ENCODE assay signal across 8 mouse cellular contexts in genomic region chr9:86572196-86572595, GRCm38 (mm10). TPM values are rescaled to one million over a fixed set of nuclear protein-coding genes. Genes with fewer than 3 reads are reported as not detected.
A peak's percentile ranks its signal among the peaks of the same experiment; 100 is the strongest.
DNase-seq lines count a peak whose midpoint lies in the region; ATAC-seq and TF ChIP-seq lines count a peak whose summit lies in the region.

No protein-coding gene starts in this region.

- H3K4me1 ChIP-seq in kidney, embryonic 16.5 days (ENCODE audit: insufficient read depth, low read length): peaks cover 9% of the 10 kb centered on the region
- H3K4me1 ChIP-seq in ES-E14 (ENCODE audit: control insufficient read depth in 2 of 2, insufficient read depth in 2 of 2, low read length in 2 of 2, poor library complexity in 1 of 2): peaks cover 2 to 8% of the 10 kb centered on the region in 2 experiments; a peak in 2 of 4 replicates
- H3K4me1 ChIP-seq in hindbrain, embryonic 14.5 days (replicated peaks; ENCODE audit: control insufficient read depth, insufficient read depth, low read length): peaks cover 9% of the 10 kb centered on the region

- H3K4me2 ChIP-seq in kidney, embryonic 16.5 days (replicated peaks; ENCODE audit: low read depth, low read length): peak overlapping the region; percentile 93
- peak overlapping the region; percentile 99 for H3K4me2 ChIP-seq in hindbrain, embryonic 14.5 days (replicated peaks)

- peaks cover 7% of the 10 kb centered on the region; the same call in 1 of the 2 replicates for H3K36me3 ChIP-seq in kidney, embryonic 16.5 days (ENCODE audit: insufficient read depth, low read length)
- peaks cover 10% of the 10 kb centered on the region; the same call in 1 of the 2 replicates for H3K36me3 ChIP-seq in ES-E14 (ENCODE audit: control insufficient read depth, insufficient read depth, low read length, poor library complexity, severe bottlenecking)
- H3K36me3 ChIP-seq in hindbrain, embryonic 14.5 days (replicated peaks; ENCODE audit: control insufficient read depth, insufficient read depth): peaks cover 22% of the 10 kb centered on the region

- WGBS in kidney, embryonic 16.5 days: 1% methylated on average over 25 of the region's 25 CpGs
- 1% methylated on average over 25 of the region's 25 CpGs for WGBS in hindbrain, embryonic 14.5 days

- no peaks in the 10 kb centered on the region for H3K27me3 ChIP-seq in kidney, embryonic 16.5 days (ENCODE audit: insufficient read depth, low read length)
- no peaks in the 10 kb centered on the region for H3K27me3 ChIP-seq in hindbrain, embryonic 14.5 days (ENCODE audit: control insufficient read depth, insufficient read depth, low read length)

- in situ Hi-C loops in ES-E14 (cut with MboI; ENCODE audit: low sequenced_read_pairs in 2 of 2, unreplicated experiment in 2 of 2): loop anchor here in 1 of 2 experiments (10.0 kb wide), 1 partner anchor 107 kb away; the partner anchor contains the start of genes Dop1a and Ube2cbp

- ATAC-seq in kidney, embryonic 16.5 days (ENCODE audit: low FRiP score, low TSS enrichment): no peak
- ATAC-seq in common myeloid progenitor, adult 5-6 weeks (replicated peaks; ENCODE audit: low read depth, poor library complexity, severe bottlenecking): peak; percentile 20
- no peak; the same call in 1 of the 2 replicates for ATAC-seq in hindbrain, embryonic 14.5 days (ENCODE audit: low FRiP score)
- peak; percentile 7; the same call in 1 of the 2 replicates for ATAC-seq in megakaryocyte progenitor cell, adult 5-6 weeks (replicated peaks; ENCODE audit: poor library complexity)

- H3K27ac ChIP-seq in kidney, embryonic 16.5 days (ENCODE audit: low read length): no peak overlapping the region
- H3K27ac ChIP-seq in ES-E14 (ENCODE audit: insufficient read depth, low read depth, low read length, poor library complexity, severe bottlenecking): no peak overlapping the region
- no peak overlapping the region for H3K27ac ChIP-seq in hindbrain, embryonic 14.5 days

- no peaks in the 10 kb centered on the region for H3K9me3 ChIP-seq in kidney, embryonic 16.5 days (ENCODE audit: low read length)
- H3K9me3 ChIP-seq in ES-E14 (ENCODE audit: control insufficient read depth, insufficient read depth, low read depth, low read length): no peaks in the 10 kb centered on the region
- no peaks in the 10 kb centered on the region for H3K9me3 ChIP-seq in hindbrain, embryonic 14.5 days (ENCODE audit: control insufficient read depth, low read length)

- peak overlapping the region; percentile 87 for H3K4me3 ChIP-seq in kidney, embryonic 16.5 days (ENCODE audit: low read length)
- peak overlapping the region; percentile 84 to 98 for H3K4me3 ChIP-seq in ES-E14 (ENCODE audit: insufficient read depth in 1 of 2, low read depth in 1 of 2, low read length in 2 of 2, poor library complexity in 1 of 2, severe bottlenecking in 1 of 2)
- peak overlapping the region; percentile 78 for H3K4me3 ChIP-seq in hindbrain, embryonic 14.5 days (replicated peaks; ENCODE audit: low read length)

- peak overlapping the region; percentile 70 for H3K9ac ChIP-seq in kidney, embryonic 16.5 days (replicated peaks; ENCODE audit: low read length)
- peak overlapping the region; percentile 80 for H3K9ac ChIP-seq in ES-E14 (ENCODE audit: insufficient read depth, low read depth, low read length, poor library complexity, severe bottlenecking)
- H3K9ac ChIP-seq in hindbrain, embryonic 14.5 days: peak overlapping the region; percentile 68

- DNase-seq in kidney, adult 18-20 months: no peak
- no peak for DNase-seq in ES-E14 (ENCODE audit: low read depth, low spot score)
- no peak for DNase-seq in hindbrain, embryonic 14.5 days (ENCODE audit: low spot score)
- no peak for DNase-seq in Muller cell, postnatal 12 days (ENCODE audit: inconsistent ontology term)
- no peak for DNase-seq in cerebellum, adult 11 months

TF ChIP-seq in ES-E14, 5 proteins besides CTCF, POLR2A, EP300 and RAD21:
- TF ChIP-seq ZC3H11A (IDR thresholded peaks at IDR 0.05; ENCODE audit: borderline replicate concordance, low read depth, low read length): no peak
- no peak for TF ChIP-seq MAFK (IDR thresholded peaks at IDR 0.05; ENCODE audit: insufficient read depth, low read depth, low read length)
- TF ChIP-seq CHD2 (IDR thresholded peaks at IDR 0.05; ENCODE audit: low read depth, low read length): no peak
- no peak for TF ChIP-seq HCFC1 (IDR thresholded peaks at IDR 0.05; ENCODE audit: borderline replicate concordance, insufficient read depth, low read length)
- TF ChIP-seq ZNF384 (IDR thresholded peaks at IDR 0.05; ENCODE audit: low read depth, low read length): no peak

RNA-seq across cellular contexts. Expression of gene Rwdd2a, which starts 0.4 kb away (rescaled TPM):
- 3.8 and 4.4 TPM in 2 replicates for polyA plus RNA-seq in kidney, embryonic 16.5 days (2015; fragmentation: Nextera tagmentation; extraction: Ambion mirVana)
- total RNA-seq in ES-E14 (2012; rRNA removed): 5.4 and 6.4 TPM in 2 replicates
- total RNA-seq in common myeloid progenitor, adult 5-6 weeks (2017): 2.7 and 4.8 TPM in 2 replicates
- polyA plus RNA-seq in hindbrain, embryonic 14.5 days (2014; fragmentation: Nextera tagmentation; extraction: Ambion mirVana): 26.6 and 31.7 TPM in 2 replicates
- 4.9 and 6.3 TPM in 2 replicates for total RNA-seq in megakaryocyte progenitor cell, adult 5-6 weeks (2015)
- total RNA-seq in megakaryocyte progenitor cell, adult 5-6 weeks (2017): 2.5 and 5.7 TPM in 2 replicates

RNA-seq across cellular contexts. Expression of gene Pgm3, which starts 0.6 kb away (rescaled TPM):
- 39.3 and 42.7 TPM in 2 replicates for polyA plus RNA-seq in kidney, embryonic 16.5 days (2015; fragmentation: Nextera tagmentation; extraction: Ambion mirVana)
- 24.0 and 24.8 TPM in 2 replicates for total RNA-seq in ES-E14 (2012; rRNA removed)
- 17.1 and 17.7 TPM in 2 replicates for total RNA-seq in common myeloid progenitor, adult 5-6 weeks (2017)
- polyA plus RNA-seq in hindbrain, embryonic 14.5 days (2014; fragmentation: Nextera tagmentation; extraction: Ambion mirVana): 33.3 and 38.6 TPM in 2 replicates
- total RNA-seq in megakaryocyte progenitor cell, adult 5-6 weeks (2015): 27.0 and 31.0 TPM in 2 replicates
- total RNA-seq in megakaryocyte progenitor cell, adult 5-6 weeks (2017): 25.1 and 31.6 TPM in 2 replicates

Comparison
In these comparisons a context has a peak if more than half of its experiments do, and no peak if none do; other contexts are left out.
1. ATAC-seq: peak in common myeloid progenitor, adult 5-6 weeks (single experiment) and megakaryocyte progenitor cell, adult 5-6 weeks (single experiment); none in kidney, embryonic 16.5 days (single experiment) and hindbrain, embryonic 14.5 days (single experiment).
2. Peak in every context shown above with its lines, with median percentiles within 50 percentile points of each other: H3K4me3 ChIP-seq and H3K9ac ChIP-seq.